ENCODE assay signal across 22 mouse cellular contexts in the genomic region with DNA sequence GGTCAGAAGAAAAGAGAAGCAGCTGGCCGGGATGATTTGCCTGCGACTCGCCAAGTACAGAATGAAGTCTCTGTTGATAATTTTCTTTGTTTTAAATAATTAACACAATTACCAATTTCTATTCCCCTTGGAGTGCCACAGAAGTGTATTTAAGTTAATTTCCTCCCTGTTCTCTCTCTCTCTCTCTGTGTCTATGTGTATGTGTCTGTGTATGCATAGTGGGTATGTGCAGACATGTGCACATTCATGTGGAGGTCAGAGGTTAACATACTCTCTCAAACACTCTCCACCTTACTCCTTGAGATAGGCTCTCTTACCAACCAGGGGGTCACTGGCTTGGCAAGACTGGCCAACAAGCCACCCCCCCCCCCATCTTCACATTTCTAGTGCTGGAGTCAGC.
A peak's percentile ranks its signal among the peaks of the same experiment; 100 is the strongest.
DNase-seq lines count a peak whose midpoint lies in the region; ATAC-seq lines count a peak whose summit lies in the region.
"Had no signal": no experiment of that assay in that cellular context is flagged by ENCODE, and none has a peak within 500 bp of the region (broad histone marks: within the 10 kb centered on the region; RNA-seq: fewer than 3 reads in every experiment).

No protein-coding gene starts in this region.

- H3K4me1 ChIP-seq in hindbrain, embryonic 13.5 days (replicated peaks), result peaks cover 8% of the 10 kb centered on the region
- H3K4me1 ChIP-seq in hindbrain, embryonic 16.5 days (ENCODE audit: control insufficient read depth, insufficient read depth, low read depth, low read length), result 0 out of 2 replicates have a peak, but pooled peaks cover 3% of the 10 kb centered on the region
- no peaks in the 10 kb centered on the region for H3K4me1 ChIP-seq in midbrain, embryonic 13.5 days (replicated peaks)
- no peaks in the 10 kb centered on the region for H3K4me1 ChIP-seq in midbrain, embryonic 15.5 days
- H3K4me1 ChIP-seq in limb, embryonic 15.5 days, result peaks cover 11% of the 10 kb centered on the region
- H3K4me1 ChIP-seq: heart, embryonic 13.5 days had no signal

- no peaks in the 10 kb centered on the region for H3K27me3 ChIP-seq in hindbrain, embryonic 13.5 days
- H3K27me3 ChIP-seq in hindbrain, embryonic 16.5 days (replicated peaks; ENCODE audit: control insufficient read depth, insufficient read depth, low read length), result no peaks in the 10 kb centered on the region
- H3K27me3 ChIP-seq in midbrain, embryonic 13.5 days, result no peaks in the 10 kb centered on the region
- H3K27me3 ChIP-seq in midbrain, embryonic 15.5 days (replicated peaks), result no peaks in the 10 kb centered on the region
- H3K27me3 ChIP-seq in limb, embryonic 15.5 days, result no peaks in the 10 kb centered on the region
- H3K27me3 ChIP-seq: heart, embryonic 13.5 days had no signal

- no peak overlapping the region for H3K4me3 ChIP-seq in hindbrain, embryonic 13.5 days
- no peak overlapping the region for H3K4me3 ChIP-seq in hindbrain, embryonic 16.5 days (ENCODE audit: low read length)
- H3K4me3 ChIP-seq in midbrain, embryonic 13.5 days (replicated peaks), result no peak overlapping the region
- no peak overlapping the region for H3K4me3 ChIP-seq in midbrain, embryonic 15.5 days
- H3K4me3 ChIP-seq in limb, embryonic 15.5 days, result no peak overlapping the region
- H3K4me3 ChIP-seq: heart, embryonic 13.5 days had no signal

- no peak for DNase-seq in lung, postnatal 4 days
- DNase-seq in right cerebral cortex, postnatal 36 days (ENCODE audit: low spot score in 2 of 2), result no peak
- DNase-seq: adrenal gland, postnatal 25 days; B cell, adult 2 months; cerebellum, adult 11-12 months; cerebellum, adult 9-11 months; gastrocnemius, postnatal 10 days; kidney, adult 11 months; kidney, postnatal 14 days; liver; lung, adult 2 months; lung, postnatal 10 days; right cerebral cortex, postnatal 4 days; thymus, postnatal 4 days had no signal

- H3K4me2 ChIP-seq in hindbrain, embryonic 13.5 days, result no peak overlapping the region
- H3K4me2 ChIP-seq in hindbrain, embryonic 16.5 days (ENCODE audit: low read length), result no peak overlapping the region
- no peak overlapping the region for H3K4me2 ChIP-seq in midbrain, embryonic 13.5 days (replicated peaks)
- H3K4me2 ChIP-seq in midbrain, embryonic 15.5 days, result no peak overlapping the region
- no peak overlapping the region for H3K4me2 ChIP-seq in limb, embryonic 15.5 days
- H3K4me2 ChIP-seq: heart, embryonic 13.5 days had no signal

- H3K9me3 ChIP-seq in hindbrain, embryonic 13.5 days, result no peaks in the 10 kb centered on the region
- H3K9me3 ChIP-seq in hindbrain, embryonic 16.5 days (ENCODE audit: control insufficient read depth, low read length), result no peaks in the 10 kb centered on the region
- no peaks in the 10 kb centered on the region for H3K9me3 ChIP-seq in midbrain, embryonic 13.5 days
- H3K9me3 ChIP-seq in midbrain, embryonic 15.5 days, result no peaks in the 10 kb centered on the region
- H3K9me3 ChIP-seq in limb, embryonic 15.5 days, result no peaks in the 10 kb centered on the region
- H3K9me3 ChIP-seq: heart, embryonic 13.5 days had no signal

- no peaks in the 10 kb centered on the region for H3K36me3 ChIP-seq in hindbrain, embryonic 13.5 days
- H3K36me3 ChIP-seq in hindbrain, embryonic 16.5 days (ENCODE audit: control insufficient read depth, insufficient read depth, low read length), result no peaks in the 10 kb centered on the region
- H3K36me3 ChIP-seq in midbrain, embryonic 13.5 days, result no peaks in the 10 kb centered on the region
- H3K36me3 ChIP-seq in midbrain, embryonic 15.5 days (replicated peaks), result no peaks in the 10 kb centered on the region
- no peaks in the 10 kb centered on the region for H3K36me3 ChIP-seq in limb, embryonic 15.5 days
- H3K36me3 ChIP-seq: heart, embryonic 13.5 days had no signal

- peak overlapping the region; percentile 60; the same call in 1 of the 2 replicates for H3K27ac ChIP-seq in hindbrain, embryonic 13.5 days
- no peak overlapping the region for H3K27ac ChIP-seq in hindbrain, embryonic 16.5 days (ENCODE audit: low read depth, low read length)
- no peak overlapping the region for H3K27ac ChIP-seq in midbrain, embryonic 13.5 days
- no peak overlapping the region for H3K27ac ChIP-seq in midbrain, embryonic 15.5 days
- H3K27ac ChIP-seq in limb, embryonic 15.5 days, result peak overlapping the region; percentile 57; the same call in 1 of the 2 replicates
- H3K27ac ChIP-seq: heart, embryonic 13.5 days; liver, embryonic 14.5 days had no signal

- WGBS in hindbrain, embryonic 13.5 days, result 76% methylated on average over 3 of the region's 3 CpGs
- WGBS in hindbrain, embryonic 16.5 days, result 45% methylated on average over 3 of the region's 3 CpGs
- WGBS in midbrain, embryonic 13.5 days, result 85% methylated on average over 3 of the region's 3 CpGs
- 78% methylated on average over 3 of the region's 3 CpGs for WGBS in midbrain, embryonic 15.5 days
- 83% methylated on average over 3 of the region's 3 CpGs for WGBS in limb, embryonic 15.5 days

- no peak for ATAC-seq in hindbrain, embryonic 13.5 days (ENCODE audit: low FRiP score)
- no peak for ATAC-seq in hindbrain, embryonic 16.5 days
- 0 out of 2 replicates have a peak, but pooled peaks have one; percentile 27 for ATAC-seq in midbrain, embryonic 13.5 days
- no peak for ATAC-seq in midbrain, embryonic 15.5 days (replicated peaks)
- ATAC-seq in limb, embryonic 15.5 days (ENCODE audit: insufficient number of reproducible peaks, low FRiP score, low TSS enrichment, low read depth), result no peak
- ATAC-seq: inflammation-experienced regulatory T-cells, adult 6 months had no signal

- no peak overlapping the region for H3K9ac ChIP-seq in hindbrain, embryonic 13.5 days
- H3K9ac ChIP-seq in hindbrain, embryonic 16.5 days (ENCODE audit: low read depth, low read length), result no peak overlapping the region
- no peak overlapping the region for H3K9ac ChIP-seq in midbrain, embryonic 13.5 days (replicated peaks)
- no peak overlapping the region for H3K9ac ChIP-seq in midbrain, embryonic 15.5 days
- no peak overlapping the region for H3K9ac ChIP-seq in limb, embryonic 15.5 days
- H3K9ac ChIP-seq: heart, embryonic 13.5 days; liver, embryonic 14.5 days had no signal

Comparison
In these comparisons a context has a peak if more than half of its experiments do, and no peak if none do; other contexts are left out.
1. H3K27ac ChIP-seq: peak in hindbrain, embryonic 13.5 days (single experiment) and limb, embryonic 15.5 days (single experiment); none in hindbrain, embryonic 16.5 days (single experiment), midbrain, embryonic 13.5 days (single experiment) and midbrain, embryonic 15.5 days (single experiment).